Mouse (Mus musculus): ENCODE results near the gene Npb. TPM values are rescaled to one million over a fixed set of nuclear protein-coding genes. Genes with fewer than 3 reads are reported as not detected.
A peak's percentile ranks its signal among the peaks of the same experiment; 100 is the strongest.

Gene Npb
- polyA plus RNA-seq, 1 experiment from 2014 or later = 0.99 TPM

GRCm38 (mm10) chr11:120609250-120609649 lies 973 bp downstream of the Npb start:
- Histone ChIP-seq H3K9ac (ENCODE audit: low read depth, low read length) (peak overlapping the region; percentile 24; the same call in 1 of the 2 replicates), H3K9me3 (ENCODE audit: control insufficient read depth, low read length) (no peaks in the 10 kb centered on the region), H3K4me3 (ENCODE audit: low read length) (no peak overlapping the region), H3K27me3 (replicated peaks; ENCODE audit: control insufficient read depth, insufficient read depth, low read length) (peaks cover 2% of the 10 kb centered on the region; the same call in 1 of the 2 replicates), H3K4me1 (ENCODE audit: control insufficient read depth, insufficient read depth, low read depth, low read length) (peaks cover 9% of the 10 kb centered on the region), H3K4me2 (ENCODE audit: low read length) (no peak overlapping the region), H3K27ac (ENCODE audit: low read depth, low read length) (no peak overlapping the region), H3K36me3 (ENCODE audit: control insufficient read depth, insufficient read depth, low read length) (peaks cover 38% of the 10 kb centered on the region)
- no peak for ATAC-seq
- 44% methylated on average over 8 of the region's 8 CpGs for WGBS

GRCm38 (mm10) chr11:120610477-120611046 lies 2.3 kb downstream of the Npb start:
- Histone ChIP-seq H3K4me1 (ENCODE audit: control insufficient read depth, insufficient read depth, low read depth, low read length) (peaks cover 14% of the 10 kb centered on the region), H3K36me3 (ENCODE audit: control insufficient read depth, insufficient read depth, low read length) (peaks cover 39% of the 10 kb centered on the region), H3K27ac (ENCODE audit: low read depth, low read length) (no peak overlapping the region), H3K9me3 (ENCODE audit: control insufficient read depth, low read length) (no peaks in the 10 kb centered on the region), H3K4me2 (ENCODE audit: low read length) (no peak overlapping the region), H3K9ac (ENCODE audit: low read depth, low read length) (no peak overlapping the region), H3K27me3 (replicated peaks; ENCODE audit: control insufficient read depth, insufficient read depth, low read length) (peaks cover 2% of the 10 kb centered on the region; the same call in 1 of the 2 replicates), H3K4me3 (ENCODE audit: low read length) (no peak overlapping the region)
- WGBS = 79% methylated on average over 9 of the region's 9 CpGs
- ATAC-seq = no peak

GRCm38 (mm10) chr11:120612763-120613162 lies 4.5 kb downstream of the Npb start:
- Histone ChIP-seq H3K4me1 (ENCODE audit: control insufficient read depth, insufficient read depth, low read depth, low read length) (peaks cover 29% of the 10 kb centered on the region), H3K36me3 (ENCODE audit: control insufficient read depth, insufficient read depth, low read length) (peaks cover 39% of the 10 kb centered on the region)

GRCm38 (mm10) chr11:120613481-120613972 lies 5.2 kb downstream of the Npb start:
- H3K27me3 ChIP-seq (replicated peaks; ENCODE audit: control insufficient read depth, insufficient read depth, low read length) = peaks cover 2% of the 10 kb centered on the region; the same call in 1 of the 2 replicates
- no peaks in the 10 kb centered on the region for H3K9me3 ChIP-seq (ENCODE audit: control insufficient read depth, low read length)
- WGBS = 86% methylated on average over 10 of the region's 10 CpGs
- no peak overlapping the region for H3K4me2 ChIP-seq (ENCODE audit: low read length)
- H3K27ac ChIP-seq (ENCODE audit: low read depth, low read length) = no peak overlapping the region
- H3K4me1 ChIP-seq (ENCODE audit: control insufficient read depth, insufficient read depth, low read depth, low read length) = peaks cover 25% of the 10 kb centered on the region
- H3K9ac ChIP-seq (ENCODE audit: low read depth, low read length) = no peak overlapping the region
- no peak overlapping the region for H3K4me3 ChIP-seq (ENCODE audit: low read length)
- H3K36me3 ChIP-seq (ENCODE audit: control insufficient read depth, insufficient read depth, low read length) = peaks cover 44% of the 10 kb centered on the region
- ATAC-seq = no peak

More at GRCm38 (mm10) chr11:120612763-120613162, 4.5 kb downstream of the Npb start:
- Histone ChIP-seq H3K9ac (ENCODE audit: low read depth, low read length) (no peak overlapping the region), H3K27me3 (replicated peaks; ENCODE audit: control insufficient read depth, insufficient read depth, low read length) (peaks cover 2% of the 10 kb centered on the region; the same call in 1 of the 2 replicates), H3K4me3 (ENCODE audit: low read length) (no peak overlapping the region), H3K9me3 (ENCODE audit: control insufficient read depth, low read length) (no peaks in the 10 kb centered on the region), H3K4me2 (ENCODE audit: low read length) (no peak overlapping the region), H3K27ac (ENCODE audit: low read depth, low read length) (no peak overlapping the region)
- WGBS = 50% methylated on average over 6 of the region's 6 CpGs
- 0 out of 2 replicates have a peak, but pooled peaks have one; percentile 10 for ATAC-seq

- Histone ChIP-seq H3K4me1 (ENCODE audit: control insufficient read depth, insufficient read depth, low read depth, low read length) (peaks cover 21% of the 10 kb centered on the region), H3K9me3 (ENCODE audit: control insufficient read depth, low read length) (no peaks in the 10 kb centered on the region), H3K27ac (ENCODE audit: low read depth, low read length) (no peak overlapping the region), H3K9ac (ENCODE audit: low read depth, low read length) (no peak overlapping the region), H3K36me3 (ENCODE audit: control insufficient read depth, insufficient read depth, low read length) (peaks cover 44% of the 10 kb centered on the region), H3K27me3 (replicated peaks; ENCODE audit: control insufficient read depth, insufficient read depth, low read length) (peaks cover 2% of the 10 kb centered on the region; the same call in 1 of the 2 replicates), H3K4me2 (ENCODE audit: low read length) (no peak overlapping the region), H3K4me3 (ENCODE audit: low read length) (no peak overlapping the region)
- 68% methylated on average over 8 of the region's 8 CpGs for WGBS
- ATAC-seq = no peak
These were observed 5.7 kb downstream of the Npb start for GRCm38 (mm10) chr11:120613976-120614375.

- Histone ChIP-seq H3K9me3 (ENCODE audit: control insufficient read depth, low read length) (no peaks in the 10 kb centered on the region), H3K27me3 (replicated peaks; ENCODE audit: control insufficient read depth, insufficient read depth, low read length) (no peaks in the 10 kb centered on the region), H3K4me1 (ENCODE audit: control insufficient read depth, insufficient read depth, low read depth, low read length) (peaks cover 20% of the 10 kb centered on the region), H3K36me3 (ENCODE audit: control insufficient read depth, insufficient read depth, low read length) (peaks cover 45% of the 10 kb centered on the region), H3K9ac (ENCODE audit: low read depth, low read length) (0 out of 2 replicates have a peak overlapping the region, but pooled peaks have one; percentile 19), H3K4me3 (ENCODE audit: low read length) (no peak overlapping the region), H3K4me2 (ENCODE audit: low read length) (no peak overlapping the region), H3K27ac (ENCODE audit: low read depth, low read length) (no peak overlapping the region)
- WGBS = 96% methylated on average over 6 of the region's 6 CpGs
- no peak for ATAC-seq
These were observed 6.9 kb downstream of the Npb start for GRCm38 (mm10) chr11:120615167-120615566.

- peak overlapping the region; percentile 28; the same call in 1 of the 2 replicates for H3K9ac ChIP-seq (ENCODE audit: low read depth, low read length)
- no peak overlapping the region for H3K4me3 ChIP-seq (ENCODE audit: low read length)
- no peaks in the 10 kb centered on the region for H3K27me3 ChIP-seq (replicated peaks; ENCODE audit: control insufficient read depth, insufficient read depth, low read length)
- peak overlapping the region; percentile 58 for H3K4me2 ChIP-seq (ENCODE audit: low read length)
- H3K27ac ChIP-seq (ENCODE audit: low read depth, low read length) = no peak overlapping the region
- peaks cover 48% of the 10 kb centered on the region for H3K36me3 ChIP-seq (ENCODE audit: control insufficient read depth, insufficient read depth, low read length)
- no peak for ATAC-seq
- no peaks in the 10 kb centered on the region for H3K9me3 ChIP-seq (ENCODE audit: control insufficient read depth, low read length)
- WGBS = 96% methylated on average over 11 of the region's 11 CpGs
- H3K4me1 ChIP-seq (ENCODE audit: control insufficient read depth, insufficient read depth, low read depth, low read length) = peaks cover 20% of the 10 kb centered on the region
These were observed 7.4 kb downstream of the Npb start for GRCm38 (mm10) chr11:120615606-120616203.

- Histone ChIP-seq H3K27ac (ENCODE audit: low read depth, low read length) (peak overlapping the region; percentile 90), H3K9me3 (ENCODE audit: control insufficient read depth, low read length) (no peaks in the 10 kb centered on the region), H3K36me3 (ENCODE audit: control insufficient read depth, insufficient read depth, low read length) (peaks cover 40% of the 10 kb centered on the region), H3K27me3 (replicated peaks; ENCODE audit: control insufficient read depth, insufficient read depth, low read length) (no peaks in the 10 kb centered on the region), H3K4me3 (ENCODE audit: low read length) (peak overlapping the region; percentile 86), H3K4me2 (ENCODE audit: low read length) (peak overlapping the region; percentile 58), H3K9ac (ENCODE audit: low read depth, low read length) (peak overlapping the region; percentile 88), H3K4me1 (ENCODE audit: control insufficient read depth, insufficient read depth, low read depth, low read length) (peaks cover 20% of the 10 kb centered on the region)
- ATAC-seq = no peak
- WGBS = 54% methylated on average over 4 of the region's 4 CpGs
These were observed 8.5 kb downstream of the Npb start for GRCm38 (mm10) chr11:120616617-120617294.

Data from hindbrain, embryonic 16.5 days (tissue).